Mouse (Mus musculus): ENCODE results near the gene Lrp5. TPM values are rescaled to one million over a fixed set of nuclear protein-coding genes. Genes with fewer than 3 reads are reported as not detected.
A peak's percentile ranks its signal among the peaks of the same experiment; 100 is the strongest.
"Not testable (repeated sequence)": the region's sequence is repeated elsewhere in the genome, so short reads cannot be mapped to it uniquely, and the experiment has no call there.

Gene Lrp5
- total RNA-seq, 2 experiments from 2014 or later = 13.3 to 14.3 TPM

DNA sequence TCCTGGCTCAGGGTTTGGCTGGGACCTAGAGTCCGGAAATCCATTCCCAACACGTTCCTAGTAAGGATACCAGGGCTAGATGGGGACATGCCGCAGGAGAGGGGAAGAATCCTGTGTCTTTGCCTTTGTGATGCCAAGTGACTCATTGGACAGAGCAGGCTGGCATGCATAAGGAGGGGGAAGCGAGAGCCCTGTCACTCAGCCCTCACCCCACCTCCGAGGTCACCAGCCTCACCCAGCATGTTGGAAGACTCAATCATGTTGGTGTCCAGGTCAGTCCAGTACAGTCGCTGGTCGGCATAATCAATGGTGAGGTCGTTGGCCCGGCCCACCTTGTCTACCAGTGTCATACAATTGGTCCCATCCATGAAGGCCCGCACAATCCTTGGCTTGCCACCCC is 72.4 kb downstream of the Lrp5 start:
- DNase-seq (ENCODE audit: low spot score in 2 of 2) = no peak

DNA sequence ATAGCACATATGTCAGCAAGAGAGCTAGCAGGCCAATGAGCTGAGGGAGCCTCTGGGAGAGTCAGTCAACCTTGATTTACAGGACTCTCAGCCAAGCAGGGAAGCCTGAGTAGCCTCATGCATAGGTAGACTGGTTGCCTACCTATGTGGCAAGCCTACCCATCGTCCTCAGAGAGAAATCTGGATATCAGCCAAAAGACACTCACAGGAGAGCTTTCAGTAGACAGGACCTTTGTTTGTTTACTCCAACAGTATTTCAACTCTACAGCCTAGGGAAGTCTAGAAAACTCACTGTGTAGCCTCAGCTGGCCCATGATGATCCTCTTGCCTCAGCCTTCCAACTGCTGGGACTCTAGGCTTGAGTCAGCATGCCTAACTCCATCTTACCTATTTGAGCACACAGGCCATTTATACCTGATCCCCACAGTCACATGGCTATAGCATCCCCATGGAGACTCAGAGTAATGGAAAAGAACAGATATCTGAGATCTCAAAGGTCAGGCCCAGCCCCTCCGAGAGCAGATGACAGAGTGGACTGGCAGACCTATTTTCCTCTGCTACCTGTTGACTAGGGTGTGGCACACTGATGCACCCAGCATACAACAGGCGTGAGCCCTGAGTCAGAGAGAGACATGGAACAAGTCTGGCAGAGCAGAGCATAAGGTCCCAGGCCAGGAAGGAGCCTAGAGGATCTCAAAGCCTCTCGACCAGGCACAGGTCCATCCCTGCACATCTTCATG is 73.7 kb downstream of the Lrp5 start:
- DNase-seq (ENCODE audit: low spot score in 2 of 2) = no peak

DNA sequence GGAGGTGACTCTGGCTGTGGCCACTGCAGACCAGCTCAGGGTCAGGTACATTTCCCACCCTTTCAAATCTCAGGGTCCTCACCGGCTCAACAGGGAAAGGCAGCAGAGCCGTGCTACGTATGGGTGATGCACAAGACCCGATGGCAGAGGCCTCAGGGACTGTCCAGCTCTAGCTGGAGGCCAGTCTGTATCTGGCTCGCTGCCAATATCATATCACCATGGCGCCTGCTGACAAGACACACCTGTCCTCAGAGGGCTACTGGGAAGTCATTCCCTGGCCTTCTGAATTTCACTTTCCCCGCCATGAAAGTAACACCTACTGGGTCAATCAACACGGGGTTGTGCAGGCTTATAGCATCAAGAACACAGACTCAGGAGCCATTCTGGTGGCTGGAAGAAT is 74.6 kb downstream of the Lrp5 start:
- DNase-seq (ENCODE audit: low spot score in 2 of 2) = no peak

DNA sequence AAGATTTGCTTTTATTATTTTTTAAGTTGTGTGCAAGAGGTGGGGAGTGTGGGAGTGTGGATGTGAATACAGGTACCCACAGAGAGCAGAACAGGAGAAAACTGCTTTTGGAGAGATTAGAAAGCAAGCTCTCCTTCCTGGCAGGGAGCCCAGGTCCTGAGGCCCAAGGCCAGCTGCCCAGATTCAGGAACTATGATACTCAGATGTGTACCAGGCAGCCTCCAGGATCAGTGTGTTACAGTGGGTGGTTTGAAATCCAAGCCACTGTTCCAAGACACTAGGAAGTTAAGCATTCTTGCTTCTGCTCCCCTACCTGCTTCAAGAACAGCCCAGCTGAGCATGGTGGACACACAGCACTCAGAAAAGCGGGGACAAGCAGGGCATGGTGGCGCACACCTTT is 75.5 kb downstream of the Lrp5 start:
- DNase-seq (ENCODE audit: low spot score in 2 of 2) = no peak

DNA sequence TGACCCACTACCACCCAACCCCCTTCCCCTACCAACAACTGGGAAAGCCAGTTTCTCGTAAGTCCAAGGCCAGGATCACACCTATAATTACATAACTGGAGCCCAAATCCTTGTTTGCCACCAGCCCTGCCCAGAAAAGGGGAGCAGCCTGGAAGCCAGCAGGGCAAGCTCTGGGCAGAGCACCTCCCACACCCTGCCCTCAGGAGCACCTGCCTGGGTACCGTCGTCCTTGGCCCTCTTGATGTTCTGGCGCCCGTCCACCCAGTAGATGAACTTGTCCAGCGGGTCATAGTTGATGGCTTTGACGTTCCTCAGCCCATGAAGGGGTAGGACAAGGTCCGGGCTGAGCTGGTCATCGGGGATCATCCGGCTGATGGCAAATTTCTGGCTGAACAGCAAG is 76.5 kb downstream of the Lrp5 start:
- DNase-seq (ENCODE audit: low spot score in 2 of 2) = no peak

DNA sequence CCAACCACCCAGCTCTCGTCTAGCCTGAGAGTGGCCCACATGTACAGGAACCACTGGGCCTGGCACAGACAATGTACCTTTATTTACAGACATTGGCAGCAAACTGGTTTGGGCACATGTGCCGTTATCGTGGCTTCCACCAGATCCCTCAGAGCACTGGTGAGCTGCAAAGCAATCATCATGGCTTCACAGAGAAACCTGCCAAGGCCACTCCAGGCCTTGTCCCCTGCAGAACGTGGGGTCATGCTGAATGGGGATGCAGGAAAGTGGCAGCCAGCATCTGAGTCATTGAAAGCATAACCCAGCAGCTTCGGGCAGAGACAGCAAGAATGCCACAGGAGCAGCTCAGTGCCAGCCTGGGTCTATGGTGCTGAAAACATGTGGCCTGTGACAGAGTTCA is 92.0 kb downstream of the Lrp5 start:
- no peak for DNase-seq (ENCODE audit: low spot score in 2 of 2)

DNA sequence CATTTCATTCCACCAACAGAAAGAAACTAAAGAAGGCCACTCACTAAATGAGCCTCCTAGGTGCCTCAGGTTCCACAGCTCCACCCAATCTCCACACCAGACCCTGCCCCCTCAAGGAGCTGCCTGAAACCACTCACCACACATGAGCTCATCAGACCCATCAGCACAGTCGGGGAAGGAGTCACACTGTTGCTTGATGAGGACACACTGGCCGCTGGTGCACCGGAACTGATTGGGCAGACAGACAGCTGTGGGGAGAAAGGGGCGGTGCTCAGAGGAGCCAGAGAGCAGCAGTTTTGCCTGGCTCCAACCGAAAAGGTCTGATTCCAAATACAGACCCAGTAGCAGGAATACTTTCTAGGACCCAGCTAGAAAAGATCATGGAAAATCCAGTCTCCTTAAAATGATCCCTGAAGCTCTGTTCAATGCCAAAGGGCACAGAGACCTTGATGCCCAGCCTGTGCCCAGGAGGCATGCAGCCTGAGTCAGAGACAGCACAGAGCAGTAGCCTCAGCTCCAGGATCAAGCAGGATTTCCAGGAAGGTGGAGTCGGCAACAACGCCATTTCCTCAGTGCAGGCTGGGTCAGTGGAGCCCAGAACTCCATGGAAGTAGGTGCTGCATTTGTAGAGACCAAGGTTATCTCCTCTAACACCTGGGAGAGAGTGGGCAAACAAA is 92.8 kb downstream of the Lrp5 start:
- no peak for DNase-seq (ENCODE audit: low spot score in 2 of 2)

DNA sequence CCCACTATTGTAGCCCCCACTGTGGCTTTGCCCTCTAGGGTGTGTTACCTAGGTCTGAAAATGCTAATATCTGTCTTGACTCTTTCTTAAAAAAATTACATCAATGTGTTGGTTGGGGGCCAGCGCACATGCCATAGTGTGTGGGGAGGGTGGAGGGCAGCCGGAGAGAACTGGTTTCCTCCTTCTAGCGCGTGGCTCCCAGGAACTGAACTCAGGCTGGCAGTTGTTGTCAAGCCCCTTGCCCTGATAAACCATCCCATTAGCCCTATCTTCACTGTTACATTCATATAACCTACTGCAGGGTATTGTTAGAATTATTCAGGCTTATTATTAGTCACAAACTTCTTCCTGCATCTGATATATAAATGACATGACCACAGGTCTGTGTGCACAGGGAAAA is 96.4 kb downstream of the Lrp5 start:
- DNase-seq (ENCODE audit: low spot score in 2 of 2) = no peak

DNA sequence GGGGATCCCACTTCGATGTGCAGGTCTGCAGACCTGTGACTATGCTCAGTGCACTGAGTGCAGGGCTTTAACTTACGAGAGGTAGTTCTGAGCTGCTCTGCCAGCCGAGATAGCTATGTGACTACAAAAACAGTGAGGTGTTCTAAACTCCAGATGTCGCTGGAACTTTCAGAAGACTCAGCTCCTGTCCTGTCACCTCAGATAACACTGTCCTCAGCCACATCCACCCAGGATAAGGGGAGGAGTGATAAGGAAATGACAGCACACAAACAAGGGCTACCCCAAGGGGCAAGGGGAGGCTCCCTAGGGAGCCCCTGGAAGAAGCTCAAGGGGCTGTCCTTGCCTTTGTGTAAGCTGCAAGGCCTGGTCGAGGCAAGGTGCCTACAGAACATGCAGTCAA is 96.8 kb downstream of the Lrp5 start:
- no peak for DNase-seq (ENCODE audit: low spot score in 2 of 2)

DNA sequence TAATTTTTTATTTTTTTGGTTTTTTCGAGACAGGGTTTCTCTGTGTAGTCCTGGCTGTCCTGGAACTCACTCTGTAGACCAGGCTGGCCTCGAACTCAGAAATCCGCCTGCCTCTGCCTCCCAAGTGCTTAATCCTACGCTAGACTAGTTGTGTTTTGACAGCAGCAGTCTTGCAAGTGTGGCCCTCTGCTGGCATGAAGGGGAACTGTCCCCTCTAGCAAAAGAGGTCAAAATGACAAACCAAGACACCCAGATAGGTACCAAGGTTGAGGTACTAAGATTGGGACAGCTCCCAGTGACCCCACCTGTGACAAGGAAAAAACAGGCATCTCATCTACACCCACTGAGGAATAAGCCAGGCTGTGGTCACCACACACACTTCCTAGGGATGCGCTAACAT is 98.6 kb downstream of the Lrp5 start:
- not testable (repeated sequence) for DNase-seq (ENCODE audit: low spot score in 2 of 2)

DNA sequence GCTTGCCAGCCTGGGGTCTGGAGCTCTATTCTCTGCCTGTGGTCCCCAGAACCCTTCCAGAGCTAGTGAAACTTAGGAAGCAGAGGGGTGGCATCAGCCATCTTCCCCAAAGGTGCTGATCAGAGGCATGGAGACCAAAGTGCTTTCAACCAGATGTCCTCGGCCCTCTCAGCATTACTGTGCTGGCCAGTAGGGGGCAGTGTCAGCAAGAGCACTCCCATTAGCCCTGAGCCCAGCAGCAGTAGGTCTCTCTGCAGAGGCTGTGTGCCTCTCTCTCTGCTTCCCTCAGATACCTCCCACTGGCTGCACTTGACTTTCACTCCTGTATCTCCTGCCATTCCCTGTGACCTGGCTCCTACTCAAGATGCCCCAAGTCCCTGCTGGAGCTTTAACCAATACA is 99.8 kb downstream of the Lrp5 start:
- peak; percentile 50 to 67 for DNase-seq (ENCODE audit: low spot score in 2 of 2)

DNA sequence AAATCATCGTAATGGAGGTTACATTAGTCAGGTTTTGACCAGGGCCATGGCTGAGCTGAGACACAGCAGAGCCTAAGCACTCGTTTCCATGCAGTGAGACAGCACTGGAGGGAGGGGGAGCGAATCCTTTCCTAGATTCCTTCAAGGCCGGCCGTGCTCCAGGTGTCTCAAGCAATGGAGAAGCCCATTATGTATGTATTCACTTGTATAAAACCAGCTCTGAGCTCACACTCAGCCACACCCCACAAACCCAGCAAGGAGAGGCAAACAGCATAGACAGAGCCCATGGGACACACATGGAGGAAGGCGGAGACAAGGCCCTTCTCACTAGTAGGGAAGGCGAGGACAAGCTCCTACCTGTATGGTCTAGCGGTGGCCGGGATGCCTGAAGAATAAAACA is 100.3 kb downstream of the Lrp5 start:
- DNase-seq (ENCODE audit: low spot score in 2 of 2) = no peak

DNA sequence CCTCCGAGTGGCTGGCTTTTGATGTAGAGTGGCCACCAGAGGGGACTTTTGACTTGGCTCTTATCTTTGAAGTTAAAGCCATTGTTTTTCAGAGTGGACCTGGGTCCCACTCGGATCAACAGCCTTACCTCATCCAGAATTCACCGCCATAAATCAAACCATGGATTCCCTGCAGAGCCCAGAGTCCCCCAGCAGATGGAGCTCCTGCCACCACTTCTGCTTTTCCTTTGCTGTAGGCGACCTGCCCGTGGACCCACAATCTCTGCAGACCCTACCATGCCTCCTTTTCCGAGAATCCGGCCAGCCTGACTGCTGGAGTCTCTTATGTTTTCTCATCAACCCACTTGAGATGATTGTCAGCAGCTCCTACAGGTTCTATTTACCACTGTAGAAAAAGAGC is 105.0 kb downstream of the Lrp5 start:
- DNase-seq (ENCODE audit: low spot score in 2 of 2) = peak; percentile 75 to 78

DNA sequence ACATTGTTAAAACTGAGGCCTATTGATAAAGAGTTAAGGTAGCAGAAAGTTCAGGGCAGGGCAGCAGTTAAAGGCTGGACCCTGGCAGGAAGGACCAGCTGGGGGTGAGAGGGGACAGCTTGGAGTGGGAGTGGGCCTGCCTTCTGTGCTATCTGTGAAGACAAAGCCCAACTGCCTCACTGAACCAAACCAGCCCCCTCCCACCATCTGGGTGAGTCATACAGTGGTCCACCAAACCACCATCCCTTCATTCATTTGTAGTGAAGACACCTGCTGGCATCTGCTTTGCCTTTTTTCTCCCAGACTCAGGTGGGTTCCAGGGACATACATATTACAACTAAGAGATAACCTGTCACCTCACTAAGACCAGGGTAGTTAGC is 108.5 kb downstream of the Lrp5 start:
- DNase-seq (ENCODE audit: low spot score in 2 of 2) = no peak

DNA sequence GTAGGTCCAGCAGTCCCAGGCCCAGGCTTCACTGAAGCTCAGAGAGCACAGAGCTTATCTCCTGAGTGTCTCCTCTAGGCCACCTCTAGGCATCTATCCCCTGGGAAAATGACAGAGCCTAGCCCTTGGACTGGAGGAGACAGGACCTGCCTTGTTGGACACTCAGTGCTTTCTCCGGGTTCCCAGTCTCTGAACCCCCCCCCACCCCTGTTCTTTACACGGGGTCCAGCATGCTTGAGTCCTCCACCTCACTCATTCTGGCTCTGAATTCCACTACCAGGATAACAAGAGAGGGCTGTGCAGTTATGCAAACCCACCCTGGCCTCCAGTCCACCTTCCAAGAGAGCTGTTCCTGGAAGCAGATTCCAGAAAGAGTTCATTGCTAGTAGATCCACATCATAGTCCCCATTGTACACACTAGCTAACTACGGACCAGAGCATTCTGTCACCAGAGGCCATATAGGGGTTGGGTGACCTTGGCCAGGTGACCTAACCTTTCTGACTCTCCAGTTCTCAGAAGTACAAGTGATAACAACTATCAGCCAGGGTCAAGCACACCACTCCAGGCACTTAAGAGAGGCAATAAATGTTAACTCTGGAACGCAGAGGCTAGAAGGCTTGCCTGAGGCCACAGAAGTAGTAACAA is 109.0 kb downstream of the Lrp5 start:
- DNase-seq (ENCODE audit: low spot score in 2 of 2) = no peak

DNA sequence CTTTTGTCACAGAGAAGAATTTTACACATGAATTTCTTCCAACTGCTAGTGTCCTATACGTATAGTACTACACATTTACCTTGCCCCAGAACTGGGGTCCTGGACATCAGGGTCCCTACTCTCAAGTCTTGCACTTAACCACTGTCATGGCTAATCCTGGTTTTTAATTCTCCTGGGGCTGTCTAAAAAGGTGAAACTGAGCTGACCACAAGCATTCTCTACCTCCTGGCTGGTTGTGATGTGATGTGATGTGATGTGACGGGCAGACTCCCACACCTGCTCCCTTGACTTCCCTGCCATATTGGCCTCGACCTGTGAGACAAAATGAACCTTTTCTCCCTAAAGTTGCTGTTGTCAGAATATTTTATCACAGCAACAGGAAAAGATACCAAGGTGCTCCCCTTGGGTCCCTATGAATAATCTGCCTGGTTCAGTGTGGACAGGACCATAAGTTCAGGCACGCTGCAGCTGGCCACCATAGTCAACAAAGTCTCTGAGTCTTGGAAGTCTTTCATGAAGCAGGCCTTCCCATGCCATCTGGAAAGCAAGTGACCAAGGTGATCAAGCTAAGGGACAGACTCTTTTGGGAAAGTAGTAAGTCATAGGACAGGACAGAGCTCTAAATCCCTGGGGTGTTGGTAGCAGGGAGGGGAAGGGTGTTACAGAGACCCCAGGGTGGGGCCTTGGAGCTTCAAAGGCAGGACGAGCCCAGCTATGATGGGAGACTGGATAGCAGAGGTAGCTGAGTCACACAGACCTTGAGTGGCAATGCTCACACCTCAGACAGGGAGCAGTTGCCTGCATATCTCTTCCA is 109.7 kb downstream of the Lrp5 start:
- DNase-seq (ENCODE audit: low spot score in 2 of 2) = peak in 1 of 2 experiments; percentile 19

DNA sequence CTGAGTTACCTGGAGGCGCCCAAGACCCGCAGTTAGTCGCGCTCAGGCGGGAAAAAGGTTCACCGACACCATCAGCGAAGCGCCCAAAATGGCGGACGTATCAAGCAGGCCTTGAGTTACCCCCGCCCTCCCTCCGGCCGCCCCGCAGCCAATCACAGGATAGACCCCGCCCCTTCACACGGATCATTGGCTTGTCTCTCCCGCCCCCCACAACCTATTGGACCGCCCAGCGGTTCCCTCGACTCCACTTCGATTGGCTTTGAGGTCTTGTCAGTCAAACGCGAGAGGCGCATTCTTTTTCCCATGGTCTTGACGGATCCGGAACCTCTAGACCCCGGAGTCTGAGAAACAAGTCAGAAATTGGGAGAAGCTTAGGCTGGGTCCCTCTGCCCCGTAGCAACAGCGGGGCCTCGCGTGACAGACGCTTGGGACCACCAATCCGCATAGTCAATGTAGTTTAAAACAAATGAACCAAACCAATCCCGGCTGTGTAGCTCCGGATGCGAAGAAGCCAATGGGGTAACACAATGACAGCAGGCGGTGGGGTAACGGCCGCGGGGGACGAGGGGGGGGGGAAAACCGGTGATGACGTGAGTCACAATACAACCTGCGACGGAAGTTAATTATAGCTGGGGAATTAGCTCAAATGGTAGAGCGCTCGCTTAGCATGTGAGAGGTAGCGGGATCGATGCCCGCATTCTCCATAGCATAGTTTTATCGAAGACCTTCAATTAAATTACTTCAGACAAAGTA is 110.6 kb downstream of the Lrp5 start, which contains the start of gene Ppp6r3:
Ppp6r3 (minus strand) TSS at position 118 of the 753 bp plus-strand sequence.
- DNase-seq (ENCODE audit: low spot score in 2 of 2) = peak; percentile 98

DNA sequence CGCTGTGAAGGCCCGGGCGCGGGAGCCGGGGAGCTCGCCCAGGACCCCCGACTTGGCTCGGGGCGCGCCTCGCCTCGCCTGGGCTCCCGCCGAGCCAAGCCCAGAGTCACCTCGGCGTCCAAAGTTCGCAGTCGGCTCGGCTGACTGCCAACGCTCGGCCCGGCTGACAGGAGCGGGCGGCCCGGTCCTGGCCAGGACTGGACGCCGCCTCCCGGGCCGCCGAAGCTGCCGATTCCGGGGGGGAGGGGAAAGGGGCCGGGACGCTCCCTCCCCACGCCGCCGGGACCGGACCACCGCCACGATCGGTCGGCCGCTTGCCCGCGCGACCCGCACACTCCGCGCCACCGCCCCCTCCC is 111.1 kb downstream of the Lrp5 start:
- DNase-seq (ENCODE audit: low spot score in 2 of 2) = no peak

DNA sequence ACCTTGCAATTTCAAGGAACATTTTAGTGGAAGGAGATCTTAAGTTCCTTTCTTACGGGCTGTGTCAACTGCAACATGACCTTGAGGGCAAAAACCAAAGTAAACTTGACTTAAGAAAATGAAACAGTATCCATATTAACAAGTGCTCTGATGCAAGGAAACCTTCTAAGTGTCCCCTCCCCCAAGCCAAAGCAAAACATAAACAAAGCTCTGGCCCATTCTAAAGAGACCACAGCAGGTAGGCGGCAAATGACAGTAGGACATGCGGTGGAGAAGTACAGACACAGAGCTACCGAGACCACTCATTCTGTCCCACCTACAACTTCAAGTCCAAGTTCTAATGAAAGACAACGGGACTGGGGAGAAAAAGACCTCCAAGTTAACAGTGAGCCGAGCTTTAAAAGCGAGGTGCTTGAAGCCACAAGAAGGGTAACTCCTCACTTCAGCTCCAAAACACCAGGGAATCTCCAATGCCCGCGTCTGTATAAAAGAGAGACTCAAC is 111.7 kb downstream of the Lrp5 start:
- DNase-seq (ENCODE audit: low spot score in 2 of 2) = no peak

DNA sequence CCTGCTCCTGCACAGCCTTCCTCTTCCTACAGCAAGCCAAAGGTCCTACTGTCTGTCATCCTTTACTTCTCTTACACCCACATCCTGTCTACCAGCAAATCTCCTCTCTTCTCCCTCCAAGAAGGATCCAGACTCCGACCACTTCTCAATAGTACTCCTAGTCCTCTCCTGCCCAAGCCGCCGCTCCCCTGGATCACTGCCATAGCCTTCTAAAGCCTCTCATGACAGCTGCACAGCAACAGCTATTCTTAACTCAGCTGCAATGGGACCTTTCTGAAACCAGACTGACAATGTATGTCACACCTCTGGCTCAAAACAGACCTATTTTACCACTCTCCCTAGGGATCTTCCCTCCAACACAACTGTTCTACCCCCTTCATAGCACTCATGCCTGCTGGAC is 122.1 kb downstream of the Lrp5 start:
- no peak for DNase-seq (ENCODE audit: low spot score in 2 of 2)

DNA sequence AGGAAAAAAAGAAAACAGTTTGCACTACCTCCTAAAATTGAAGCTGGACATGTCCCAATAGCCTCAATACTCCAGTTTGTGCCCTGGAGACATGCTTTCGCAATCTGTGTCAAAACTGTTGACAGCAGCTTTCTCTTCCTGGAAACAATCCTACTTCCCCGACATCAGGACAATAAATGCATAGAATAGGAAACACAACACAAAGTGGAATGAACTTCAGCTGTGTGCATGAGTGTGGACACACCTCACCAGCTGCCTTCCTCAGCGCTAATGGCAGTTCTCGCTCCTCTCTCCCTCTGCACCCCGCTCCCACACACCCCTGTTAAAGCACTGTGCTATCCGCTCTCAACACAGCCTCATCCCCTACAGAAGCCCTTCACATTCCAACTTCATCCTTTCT is 123.6 kb downstream of the Lrp5 start:
- DNase-seq (ENCODE audit: low spot score in 2 of 2) = no peak
